Mouse (Mus musculus): ENCODE measurements around the gene Eme1. TPM values are rescaled to one million over a fixed set of nuclear protein-coding genes. Genes with fewer than 3 reads are reported as not detected.

The Eme1 gene
- polyA plus RNA-seq, 1 experiment from 2014 or later, result 10.2 TPM

GRCm38 (mm10) chr11:94622162-94622561 is 31.6 kb downstream of the Eme1 start:
- H3K4me2 ChIP-seq (ENCODE audit: low read length), result no peak overlapping the region
- no peaks in the 10 kb centered on the region for H3K36me3 ChIP-seq (ENCODE audit: control insufficient read depth, insufficient read depth, low read length)
- no peak overlapping the region for H3K27ac ChIP-seq (replicated peaks in 1 of 2; ENCODE audit: control insufficient read depth in 1 of 2, insufficient read depth in 1 of 2, low read depth in 2 of 2, low read length in 2 of 2)
- no peak overlapping the region for H3K4me3 ChIP-seq (ENCODE audit: control insufficient read depth in 1 of 2, insufficient read depth in 1 of 2, low read depth in 1 of 2, low read length in 2 of 2)
- H3K27me3 ChIP-seq (ENCODE audit: control insufficient read depth, insufficient read depth, low read length), result no peaks in the 10 kb centered on the region
- H3K4me1 ChIP-seq (ENCODE audit: control insufficient read depth in 2 of 2, insufficient read depth in 2 of 2, low read length in 2 of 2), result no peaks in the 10 kb centered on the region
- ATAC-seq (ENCODE audit: insufficient number of reproducible peaks, insufficient read depth, low FRiP score, low read depth), result no peak
- WGBS, result 58% methylated on average over 2 of the region's 2 CpGs
- H3K9ac ChIP-seq (ENCODE audit: low read length), result no peak overlapping the region
- H3K9me3 ChIP-seq (ENCODE audit: control insufficient read depth, low read length), result no peaks in the 10 kb centered on the region

- H3K4me1 ChIP-seq (ENCODE audit: control insufficient read depth in 2 of 2, insufficient read depth in 2 of 2, low read length in 2 of 2), result no peaks in the 10 kb centered on the region
- no peak overlapping the region for H3K4me3 ChIP-seq (ENCODE audit: control insufficient read depth in 1 of 2, insufficient read depth in 1 of 2, low read depth in 1 of 2, low read length in 2 of 2)
- no peak overlapping the region for H3K27ac ChIP-seq (replicated peaks in 1 of 2; ENCODE audit: control insufficient read depth in 1 of 2, insufficient read depth in 1 of 2, low read depth in 2 of 2, low read length in 2 of 2)
- no peak overlapping the region for H3K4me2 ChIP-seq (ENCODE audit: low read length)
- no peaks in the 10 kb centered on the region for H3K27me3 ChIP-seq (ENCODE audit: control insufficient read depth, insufficient read depth, low read length)
- no peaks in the 10 kb centered on the region for H3K36me3 ChIP-seq (ENCODE audit: control insufficient read depth, insufficient read depth, low read length)
- H3K9me3 ChIP-seq (ENCODE audit: control insufficient read depth, low read length), result no peaks in the 10 kb centered on the region
- ATAC-seq (ENCODE audit: insufficient number of reproducible peaks, insufficient read depth, low FRiP score, low read depth), result no peak
- H3K9ac ChIP-seq (ENCODE audit: low read length), result no peak overlapping the region
Measured at GRCm38 (mm10) chr11:94621458-94621852, 32.3 kb downstream of the Eme1 start.

GRCm38 (mm10) chr11:94620766-94621457 is 32.9 kb downstream of the Eme1 start:
- Histone ChIP-seq H3K4me2 (ENCODE audit: low read length) (no peak overlapping the region), H3K9me3 (ENCODE audit: control insufficient read depth, low read length) (no peaks in the 10 kb centered on the region), H3K36me3 (ENCODE audit: control insufficient read depth, insufficient read depth, low read length) (no peaks in the 10 kb centered on the region), H3K27me3 (ENCODE audit: control insufficient read depth, insufficient read depth, low read length) (no peaks in the 10 kb centered on the region), H3K9ac (ENCODE audit: low read length) (no peak overlapping the region), H3K27ac (replicated peaks in 1 of 2; ENCODE audit: control insufficient read depth in 1 of 2, insufficient read depth in 1 of 2, low read depth in 2 of 2, low read length in 2 of 2) (no peak overlapping the region), H3K4me3 (ENCODE audit: control insufficient read depth in 1 of 2, insufficient read depth in 1 of 2, low read depth in 1 of 2, low read length in 2 of 2) (no peak overlapping the region), H3K4me1 (ENCODE audit: control insufficient read depth in 2 of 2, insufficient read depth in 2 of 2, low read length in 2 of 2) (no peaks in the 10 kb centered on the region)
- 69% methylated on average over 6 of the region's 6 CpGs for whole genome bisulfite sequencing
- ATAC-seq (ENCODE audit: insufficient number of reproducible peaks, insufficient read depth, low FRiP score, low read depth), result no peak

GRCm38 (mm10) chr11:94617646-94618045 is 36.1 kb downstream of the Eme1 start:
- Histone ChIP-seq H3K9me3 (ENCODE audit: control insufficient read depth, low read length) (no peaks in the 10 kb centered on the region), H3K27me3 (ENCODE audit: control insufficient read depth, insufficient read depth, low read length) (no peaks in the 10 kb centered on the region; the same call in 1 of the 2 replicates), H3K9ac (ENCODE audit: low read length) (no peak overlapping the region), H3K4me1 (ENCODE audit: control insufficient read depth in 2 of 2, insufficient read depth in 2 of 2, low read length in 2 of 2) (no peaks in the 10 kb centered on the region), H3K4me3 (ENCODE audit: control insufficient read depth in 1 of 2, insufficient read depth in 1 of 2, low read depth in 1 of 2, low read length in 2 of 2) (no peak overlapping the region), H3K36me3 (ENCODE audit: control insufficient read depth, insufficient read depth, low read length) (no peaks in the 10 kb centered on the region), H3K27ac (replicated peaks in 1 of 2; ENCODE audit: control insufficient read depth in 1 of 2, insufficient read depth in 1 of 2, low read depth in 2 of 2, low read length in 2 of 2) (no peak overlapping the region), H3K4me2 (ENCODE audit: low read length) (no peak overlapping the region)
- WGBS, result 84% methylated on average over 2 of the region's 2 CpGs
- no peak for ATAC-seq (ENCODE audit: insufficient number of reproducible peaks, insufficient read depth, low FRiP score, low read depth)

GRCm38 (mm10) chr11:94615494-94615893 is 38.3 kb downstream of the Eme1 start:
- WGBS, result 13% methylated on average over 4 of the region's 4 CpGs

GRCm38 (mm10) chr11:94614603-94615002 is 39.2 kb downstream of the Eme1 start:
- Histone ChIP-seq H3K27me3 (ENCODE audit: control insufficient read depth, insufficient read depth, low read length) (no peaks in the 10 kb centered on the region; the same call in 1 of the 2 replicates), H3K36me3 (ENCODE audit: control insufficient read depth, insufficient read depth, low read length) (no peaks in the 10 kb centered on the region), H3K27ac (replicated peaks in 1 of 2; ENCODE audit: control insufficient read depth in 1 of 2, insufficient read depth in 1 of 2, low read depth in 2 of 2, low read length in 2 of 2) (no peak overlapping the region), H3K4me1 (ENCODE audit: control insufficient read depth in 2 of 2, insufficient read depth in 2 of 2, low read length in 2 of 2) (no peaks in the 10 kb centered on the region), H3K4me2 (ENCODE audit: low read length) (no peak overlapping the region), H3K9ac (ENCODE audit: low read length) (no peak overlapping the region), H3K9me3 (ENCODE audit: control insufficient read depth, low read length) (no peaks in the 10 kb centered on the region), H3K4me3 (ENCODE audit: control insufficient read depth in 1 of 2, insufficient read depth in 1 of 2, low read depth in 1 of 2, low read length in 2 of 2) (no peak overlapping the region)
- 67% methylated on average over 4 of the region's 4 CpGs for WGBS
- no peak for ATAC-seq (ENCODE audit: insufficient number of reproducible peaks, insufficient read depth, low FRiP score, low read depth)

More at GRCm38 (mm10) chr11:94615494-94615893, 38.3 kb downstream of the Eme1 start:
- H3K27ac ChIP-seq (replicated peaks in 1 of 2; ENCODE audit: control insufficient read depth in 1 of 2, insufficient read depth in 1 of 2, low read depth in 2 of 2, low read length in 2 of 2), result no peak overlapping the region
- H3K4me2 ChIP-seq (ENCODE audit: low read length), result no peak overlapping the region
- H3K9me3 ChIP-seq (ENCODE audit: control insufficient read depth, low read length), result no peaks in the 10 kb centered on the region
- H3K36me3 ChIP-seq (ENCODE audit: control insufficient read depth, insufficient read depth, low read length), result no peaks in the 10 kb centered on the region
- no peak overlapping the region for H3K9ac ChIP-seq (ENCODE audit: low read length)
- no peak for ATAC-seq (ENCODE audit: insufficient number of reproducible peaks, insufficient read depth, low FRiP score, low read depth)
- H3K4me1 ChIP-seq (ENCODE audit: control insufficient read depth in 2 of 2, insufficient read depth in 2 of 2, low read length in 2 of 2), result no peaks in the 10 kb centered on the region
- H3K4me3 ChIP-seq (ENCODE audit: control insufficient read depth in 1 of 2, insufficient read depth in 1 of 2, low read depth in 1 of 2, low read length in 2 of 2), result no peak overlapping the region
- H3K27me3 ChIP-seq (ENCODE audit: control insufficient read depth, insufficient read depth, low read length), result no peaks in the 10 kb centered on the region; the same call in 1 of the 2 replicates

- 76% methylated on average over 4 of the region's 4 CpGs for WGBS
- no peak for ATAC-seq (ENCODE audit: insufficient number of reproducible peaks, insufficient read depth, low FRiP score, low read depth)
- Histone ChIP-seq H3K9ac (ENCODE audit: low read length) (no peak overlapping the region), H3K36me3 (ENCODE audit: control insufficient read depth, insufficient read depth, low read length) (no peaks in the 10 kb centered on the region), H3K27me3 (ENCODE audit: control insufficient read depth, insufficient read depth, low read length) (no peaks in the 10 kb centered on the region; the same call in 1 of the 2 replicates), H3K4me1 (ENCODE audit: control insufficient read depth in 2 of 2, insufficient read depth in 2 of 2, low read length in 2 of 2) (no peaks in the 10 kb centered on the region), H3K4me3 (ENCODE audit: control insufficient read depth in 1 of 2, insufficient read depth in 1 of 2, low read depth in 1 of 2, low read length in 2 of 2) (no peak overlapping the region), H3K27ac (replicated peaks in 1 of 2; ENCODE audit: control insufficient read depth in 1 of 2, insufficient read depth in 1 of 2, low read depth in 2 of 2, low read length in 2 of 2) (no peak overlapping the region), H3K4me2 (ENCODE audit: low read length) (no peak overlapping the region), H3K9me3 (ENCODE audit: control insufficient read depth, low read length) (no peaks in the 10 kb centered on the region)
Measured at GRCm38 (mm10) chr11:94610744-94611740, 42.7 kb downstream of the Eme1 start.
